Mouse (Mus musculus) ES-Bruce4 (cell line): ENCODE data around the gene Phf20.

Experiments used
- CTCF ChIP-seq: IDR thresholded peaks from one replicate; pipeline ENCODE4 v1.8.1; 2011; ENCODE audit warnings: low read depth, low read length
- EP300 ChIP-seq: IDR thresholded peaks from 2 replicates; pipeline ENCODE4 v1.6.1; 2011; ENCODE audit warnings: low read depth, low read length; ENCODE audit not compliant: insufficient read depth
- POLR2A ChIP-seq: IDR thresholded peaks from one replicate; pipeline ENCODE4 v1.8.1; 2011; ENCODE audit warnings: low read length; ENCODE audit not compliant: insufficient read depth

DNA sequence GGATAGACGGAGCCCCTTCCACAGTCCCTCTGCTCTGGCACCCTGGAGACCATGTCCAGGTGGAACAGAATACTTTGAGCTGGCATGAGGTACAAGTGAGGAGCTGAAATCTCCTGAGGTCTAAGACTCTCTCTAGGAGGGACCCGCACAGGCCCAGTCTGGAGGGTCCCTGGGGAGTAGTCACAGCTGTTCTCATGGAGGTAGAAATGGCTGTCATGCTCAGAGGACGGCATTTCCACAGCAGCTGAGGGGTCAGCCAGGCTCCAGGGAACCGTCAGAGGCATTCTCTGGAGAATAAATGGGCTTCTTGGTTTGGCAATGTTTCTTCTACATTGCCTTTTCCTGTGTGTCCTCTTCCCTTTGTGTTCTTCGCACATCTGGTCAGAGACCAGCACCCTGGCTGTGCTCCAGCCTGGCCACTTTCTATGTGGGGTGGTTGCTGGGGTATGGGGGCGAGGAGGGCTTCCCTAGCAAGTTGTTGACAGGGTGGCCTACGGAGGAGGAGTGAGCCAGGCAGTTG is 135.2 kb downstream of the Phf20 start:
- no peak for TF ChIP-seq POLR2A
- TF ChIP-seq CTCF = no peak
- no peak for TF ChIP-seq EP300
